Mouse (Mus musculus): ENCODE measurements around the gene Tmod3.
"Not testable (repeated sequence)": the region's sequence is repeated elsewhere in the genome, so short reads cannot be mapped to it uniquely, and the experiment has no call there.

Gene Tmod3

GRCm38 (mm10) chr9:75553719-75554118, 5.7 kb downstream of the Tmod3 start:
- DNase-seq (ENCODE audit: low read depth, low spot score) = peak; percentile 37

GRCm38 (mm10) chr9:75551342-75551741, 8.1 kb downstream of the Tmod3 start:
- DNase-seq (ENCODE audit: low read depth, low spot score) = no peak

- no peak for DNase-seq (ENCODE audit: low read depth, low spot score)
Observed at GRCm38 (mm10) chr9:75549010-75549409, 10.4 kb downstream of the Tmod3 start.

GRCm38 (mm10) chr9:75546885-75547553, 12.4 kb downstream of the Tmod3 start:
- DNase-seq (ENCODE audit: low read depth, low spot score) = peak; percentile 56

GRCm38 (mm10) chr9:75545514-75545913, 13.9 kb downstream of the Tmod3 start:
- DNase-seq (ENCODE audit: low read depth, low spot score) = no peak

GRCm38 (mm10) chr9:75541497-75541896, 18.0 kb downstream of the Tmod3 start:
- peak; percentile 47 for DNase-seq (ENCODE audit: low read depth, low spot score)

- no peak for DNase-seq (ENCODE audit: low read depth, low spot score)
Observed at GRCm38 (mm10) chr9:75536422-75536821, 23.0 kb downstream of the Tmod3 start.

- peak; percentile 41 for DNase-seq (ENCODE audit: low read depth, low spot score)
Observed at GRCm38 (mm10) chr9:75534431-75534962, 25.0 kb downstream of the Tmod3 start.

- DNase-seq (ENCODE audit: low read depth, low spot score) = not testable (repeated sequence)
Observed at GRCm38 (mm10) chr9:75532989-75533388, 26.5 kb downstream of the Tmod3 start.

GRCm38 (mm10) chr9:75532461-75532860, 27.0 kb downstream of the Tmod3 start:
- DNase-seq (ENCODE audit: low read depth, low spot score) = no peak

- DNase-seq (ENCODE audit: low read depth, low spot score) = peak; percentile 73
Observed at GRCm38 (mm10) chr9:75529358-75529757, 30.1 kb downstream of the Tmod3 start.

GRCm38 (mm10) chr9:75528096-75528495, 31.4 kb downstream of the Tmod3 start:
- DNase-seq (ENCODE audit: low read depth, low spot score) = peak; percentile 27

- peak; percentile 83 for DNase-seq (ENCODE audit: low read depth, low spot score)
Observed at GRCm38 (mm10) chr9:75527368-75528059, 31.9 kb downstream of the Tmod3 start.

- DNase-seq (ENCODE audit: low read depth, low spot score) = no peak
Observed at GRCm38 (mm10) chr9:75523646-75524045, 35.8 kb downstream of the Tmod3 start.

- no peak for DNase-seq (ENCODE audit: low read depth, low spot score)
Observed at GRCm38 (mm10) chr9:75522217-75522616, 37.2 kb downstream of the Tmod3 start.

GRCm38 (mm10) chr9:75521788-75522187, 37.7 kb downstream of the Tmod3 start:
- DNase-seq (ENCODE audit: low read depth, low spot score) = peak; percentile 79

GRCm38 (mm10) chr9:75520940-75521339, 38.5 kb downstream of the Tmod3 start:
- DNase-seq (ENCODE audit: low read depth, low spot score) = no peak

GRCm38 (mm10) chr9:75517751-75518150, 41.7 kb downstream of the Tmod3 start:
- no peak for DNase-seq (ENCODE audit: low read depth, low spot score)

GRCm38 (mm10) chr9:75515464-75516113, 43.9 kb downstream of the Tmod3 start:
- peak; percentile 79 for DNase-seq (ENCODE audit: low read depth, low spot score)

GRCm38 (mm10) chr9:75511236-75511939, 48.1 kb downstream of the Tmod3 start:
- no peak for DNase-seq (ENCODE audit: low read depth, low spot score)

- DNase-seq (ENCODE audit: low read depth, low spot score) = no peak
Observed at GRCm38 (mm10) chr9:75504311-75504710, 55.1 kb downstream of the Tmod3 start.

GRCm38 (mm10) chr9:75498571-75498970, 60.9 kb downstream of the Tmod3 start:
- DNase-seq (ENCODE audit: low read depth, low spot score) = no peak
